Mouse (Mus musculus): ENCODE results near the gene Tinf2.

Tinf2 gene

DNA sequence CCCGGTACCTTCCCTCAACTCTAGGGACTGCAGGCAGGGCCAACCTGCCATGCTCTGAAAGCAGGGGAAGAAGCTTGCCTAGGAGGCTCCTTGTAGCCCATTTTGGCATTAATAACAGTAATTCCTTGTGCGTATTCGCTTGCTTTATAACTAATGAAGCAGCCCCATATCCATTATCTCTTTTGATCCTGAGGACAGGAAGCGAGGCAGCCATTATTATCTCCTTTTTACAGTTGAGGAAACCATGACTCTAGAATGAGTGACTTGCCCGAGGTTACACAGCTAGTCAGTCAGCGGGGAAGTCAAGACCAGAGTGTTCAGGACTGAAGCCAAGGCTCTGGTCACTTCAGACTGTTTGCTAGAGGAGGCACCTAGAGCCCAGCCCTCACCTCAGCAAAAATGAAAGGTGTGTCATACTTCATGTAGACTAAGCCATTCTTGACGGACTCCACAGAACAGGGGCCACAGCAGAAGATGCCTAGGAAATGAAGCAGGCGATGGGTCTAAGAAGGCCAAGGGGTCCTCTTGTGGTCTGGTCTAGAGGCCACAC, 24.5 kb upstream of the Tinf2 start:
- DNase-seq (ENCODE audit: low read depth, low spot score), result no peak

DNA sequence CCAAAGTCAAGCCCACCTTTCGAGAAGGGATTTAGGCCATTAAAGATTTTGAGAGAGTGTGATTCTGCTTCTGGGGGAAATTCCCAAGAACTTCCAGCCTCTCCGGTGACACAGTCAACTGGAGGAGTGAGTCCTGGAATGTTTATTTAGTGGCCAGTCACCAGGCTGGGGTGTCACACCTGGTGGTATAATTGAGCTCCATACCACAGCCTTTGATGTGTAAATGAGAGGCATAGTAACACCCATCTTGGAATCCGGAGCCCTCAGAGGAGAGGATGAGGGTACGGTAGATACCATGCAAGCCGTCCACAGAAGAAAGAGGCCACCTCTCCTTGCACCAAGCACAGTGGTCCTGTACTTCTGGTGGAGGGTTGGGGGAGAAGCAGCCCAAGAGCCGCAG, 21.1 kb upstream of the Tinf2 start:
- DNase-seq (ENCODE audit: low read depth, low spot score), result no peak

DNA sequence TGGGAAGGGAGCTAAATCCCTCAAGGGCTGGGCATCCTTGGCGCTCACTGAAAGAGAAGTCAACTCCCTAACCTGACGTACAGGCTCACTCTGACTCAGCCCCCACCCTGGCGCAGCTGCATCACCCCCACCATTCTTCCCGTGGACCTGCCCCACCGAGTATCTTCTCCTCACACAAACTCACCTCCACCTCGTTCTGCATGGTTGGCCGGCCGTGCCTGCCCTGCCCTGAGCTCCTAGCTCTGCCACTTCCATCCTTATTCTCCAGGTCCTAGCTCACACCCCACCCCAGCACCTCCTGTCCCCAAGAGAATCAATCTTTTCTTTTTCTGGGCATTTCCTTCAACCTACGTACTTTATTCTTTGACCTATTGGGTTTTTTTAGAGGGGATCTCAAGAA, 19.5 kb upstream of the Tinf2 start:
- no peak for DNase-seq (ENCODE audit: low read depth, low spot score)

DNA sequence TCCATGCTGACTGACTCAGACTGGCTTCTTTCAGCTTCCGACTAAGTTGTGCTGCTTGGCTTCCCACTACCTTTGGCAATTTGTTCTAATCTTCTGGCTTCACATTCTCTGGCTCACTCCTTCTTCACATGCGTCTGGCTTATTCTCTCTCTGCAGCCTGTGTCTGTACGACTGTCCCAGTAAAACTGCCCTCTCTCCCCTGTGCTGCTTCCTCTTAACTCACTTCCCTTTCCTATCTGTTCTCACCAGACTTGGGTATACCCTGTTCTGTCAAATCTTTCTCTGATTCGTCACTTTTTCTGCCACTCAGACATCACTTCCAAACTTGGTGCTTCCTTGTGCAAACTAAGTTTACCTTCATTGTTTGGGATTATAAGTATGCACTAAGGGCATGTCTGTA, 15.6 kb upstream of the Tinf2 start:
- DNase-seq (ENCODE audit: low read depth, low spot score), result no peak

DNA sequence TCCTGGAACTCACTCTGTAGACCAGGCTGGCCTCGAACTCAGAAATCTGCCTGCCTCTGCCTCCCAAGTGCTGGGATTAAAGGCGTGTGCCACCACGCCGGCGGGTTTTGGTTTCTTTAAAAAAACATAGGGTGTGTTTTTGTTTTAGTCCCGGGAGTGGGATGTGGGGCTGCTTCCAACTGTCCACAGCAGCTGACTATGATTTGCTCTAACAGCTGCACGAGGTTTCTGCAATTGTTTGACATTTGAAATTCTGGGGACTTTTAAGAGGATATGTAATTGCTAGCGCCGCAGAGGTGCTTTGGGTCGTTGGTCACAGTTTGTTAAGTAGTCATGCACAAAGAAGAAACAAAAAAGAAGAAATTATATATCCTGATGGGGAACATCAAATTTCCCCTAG, 7.8 kb upstream of the Tinf2 start:
- no peak for DNase-seq (ENCODE audit: low read depth, low spot score)

DNA sequence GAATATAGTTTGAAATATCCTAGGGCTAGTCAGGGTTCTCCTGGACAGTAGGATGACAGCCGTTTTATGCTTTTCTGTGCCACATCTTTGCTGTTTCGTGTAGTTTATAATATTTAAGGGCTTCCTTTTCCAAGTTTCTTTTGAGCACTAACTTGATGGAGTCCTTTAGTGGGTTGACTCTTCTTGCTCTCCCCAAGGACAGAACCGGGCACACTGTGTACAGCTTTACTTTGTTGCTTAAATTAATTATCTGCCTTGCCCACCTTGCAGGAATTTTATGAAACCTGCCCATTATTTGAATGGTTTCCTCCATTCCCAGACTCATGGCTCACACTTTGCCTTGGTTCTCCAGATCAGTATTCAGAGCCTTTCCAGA, 486 bp upstream of the Tinf2 start:
- DNase-seq (ENCODE audit: low read depth, low spot score), result no peak

DNA sequence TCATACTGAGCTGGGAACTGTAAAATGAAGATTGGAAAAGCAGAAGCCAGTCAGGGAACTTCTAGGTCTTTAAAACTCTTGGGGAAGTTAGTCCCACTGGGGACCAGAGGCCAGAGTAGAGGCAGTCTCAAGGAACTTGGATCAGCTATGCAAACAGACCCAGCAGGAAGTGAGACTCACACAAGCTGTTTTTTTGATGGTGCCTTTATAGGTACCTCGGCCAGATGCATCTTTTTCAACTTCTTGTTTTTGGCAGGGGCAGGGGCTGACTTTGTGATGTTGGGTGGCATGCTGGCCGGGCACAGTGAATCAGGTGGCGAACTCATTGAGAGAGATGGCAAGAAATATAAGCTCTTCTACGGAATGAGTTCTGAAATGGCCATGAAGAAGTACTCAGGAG, 4.0 kb downstream of the Tinf2 start:
- DNase-seq (ENCODE audit: low read depth, low spot score), result no peak

DNA sequence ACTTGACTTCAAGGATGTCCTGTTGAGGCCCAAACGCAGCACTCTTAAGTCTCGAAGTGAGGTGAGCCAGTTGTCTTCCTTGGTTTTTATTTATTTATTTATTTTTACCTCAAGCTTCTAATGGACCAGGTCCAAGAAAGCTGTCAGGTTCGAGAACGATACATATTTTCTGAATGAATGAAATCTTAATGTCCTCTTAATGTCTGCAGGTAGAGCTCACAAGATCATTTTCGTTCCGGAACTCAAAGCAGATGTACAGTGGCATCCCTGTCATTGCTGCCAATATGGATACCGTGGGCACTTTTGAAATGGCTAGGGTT, 8.9 kb downstream of the Tinf2 start:
- DNase-seq (ENCODE audit: low read depth, low spot score), result no peak

DNA sequence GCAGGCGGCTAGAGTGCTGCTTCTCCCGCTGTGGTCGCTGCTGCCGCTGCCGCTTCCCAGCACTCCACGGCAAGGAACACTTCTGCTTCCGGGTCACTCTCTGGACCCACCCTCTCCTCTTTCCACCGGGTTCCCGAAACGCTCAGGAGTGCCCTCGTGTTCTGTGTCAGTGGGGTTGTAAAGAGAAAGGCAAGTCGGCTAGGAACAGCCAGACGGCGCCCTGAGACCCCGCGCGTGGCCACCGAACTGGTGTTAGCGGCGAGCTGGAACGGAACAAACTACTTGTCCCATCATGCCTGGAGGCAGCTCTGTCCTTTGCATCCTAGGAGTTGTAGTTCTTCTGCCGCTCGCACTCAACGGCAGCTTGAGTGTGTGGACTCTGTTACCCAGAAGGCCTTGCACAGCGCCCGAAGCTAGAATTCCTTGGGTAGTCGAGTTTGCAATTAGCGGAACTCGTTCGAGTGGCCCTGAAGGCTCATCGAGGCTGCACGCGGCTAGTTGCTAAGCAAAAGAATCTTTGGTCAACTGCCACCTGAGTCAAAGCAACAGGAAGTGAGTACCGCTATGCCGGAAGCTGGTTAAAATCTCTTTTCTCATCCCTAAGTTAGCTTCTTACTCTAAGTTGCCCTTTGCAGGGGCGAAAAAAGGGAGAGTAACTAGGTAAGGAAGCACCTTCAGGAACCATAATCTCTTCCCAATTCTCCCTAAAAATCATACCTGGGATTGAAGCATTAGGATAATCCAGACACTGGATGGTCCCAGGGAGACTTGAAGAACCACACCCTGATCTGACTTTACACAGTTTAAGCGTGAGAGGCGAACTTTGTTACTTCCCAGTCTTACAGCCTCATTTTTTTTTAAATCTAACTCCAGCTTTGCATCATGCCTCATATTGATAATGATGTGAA, 9.5 kb downstream of the Tinf2 start, which contains the start of the genes Gmpr2 and Nedd8:
TSS of gene Gmpr2 (plus strand) at position 109 of the 908 bp plus-strand sequence.
TSS of gene Nedd8 (minus strand) at position 292 of the 908 bp plus-strand sequence.
- DNase-seq (ENCODE audit: low read depth, low spot score), result peak; percentile 95

DNA sequence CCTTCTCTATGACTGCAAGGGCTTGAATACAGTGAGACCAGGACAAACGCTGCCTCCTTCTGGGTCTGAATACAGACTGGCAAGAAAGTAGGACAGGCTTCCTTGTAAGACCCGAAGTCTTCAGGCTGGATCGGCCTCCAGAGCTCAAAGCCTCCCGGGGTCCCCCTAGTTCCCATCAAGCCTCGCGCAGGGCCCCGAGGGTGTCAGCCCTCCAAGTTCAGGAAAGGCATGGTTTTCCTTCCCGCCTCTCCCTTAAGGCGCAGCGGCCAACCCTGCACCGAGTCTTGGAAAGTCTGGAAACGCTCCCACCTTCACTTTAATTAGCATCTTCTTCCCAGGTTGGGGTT, 10.2 kb downstream of the Tinf2 start:
- no peak for DNase-seq (ENCODE audit: low read depth, low spot score)

DNA sequence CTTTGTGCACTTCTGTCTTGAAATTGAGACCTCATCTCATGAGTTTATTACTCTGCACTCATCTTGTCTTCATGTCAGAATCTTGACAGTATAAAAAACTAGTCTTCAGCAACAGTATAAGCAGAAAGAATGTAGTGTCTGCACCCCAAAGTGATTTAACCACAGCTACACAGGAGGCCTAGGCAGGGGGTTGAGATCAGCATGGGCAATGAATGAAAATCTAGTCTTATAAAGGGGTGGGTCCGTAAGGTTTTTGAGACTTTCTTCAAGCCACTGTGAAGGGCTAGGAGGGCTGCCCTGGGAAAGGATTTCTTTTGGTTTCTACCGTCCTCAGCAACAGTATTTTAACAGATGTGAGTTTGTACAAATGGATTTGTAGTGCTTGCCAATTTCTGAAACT, 21.0 kb downstream of the Tinf2 start:
- DNase-seq (ENCODE audit: low read depth, low spot score), result no peak

DNA sequence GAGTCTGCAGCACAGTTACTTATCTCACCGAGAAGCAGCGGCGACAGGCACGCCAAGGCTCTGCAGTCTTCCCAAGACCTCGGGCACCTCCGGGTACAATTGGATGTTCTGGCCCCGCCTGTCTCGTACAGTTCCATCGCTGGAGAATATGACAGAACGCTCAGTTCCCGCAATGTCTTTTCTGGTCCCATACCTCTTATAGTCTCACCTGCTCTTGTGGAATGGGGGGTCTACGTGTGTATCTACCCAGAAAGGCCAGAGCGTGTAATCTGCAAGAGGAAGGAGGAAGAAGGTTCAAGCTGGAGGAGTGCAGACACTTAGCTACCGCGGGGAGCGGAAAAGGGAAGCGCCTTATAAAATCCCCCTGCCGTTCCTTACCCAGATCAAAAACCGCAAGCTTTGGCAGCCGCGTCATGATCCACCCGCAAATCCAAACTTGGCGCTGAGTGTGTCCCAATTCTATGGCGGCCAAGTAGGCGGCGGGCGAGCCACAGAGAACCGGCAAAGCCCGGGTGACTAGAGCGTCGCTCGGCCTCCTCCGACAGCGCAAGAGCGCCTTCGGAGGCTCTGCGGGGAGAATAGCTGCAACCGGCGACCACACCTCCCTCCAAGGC, 21.6 kb downstream of the Tinf2 start, which contains the start of gene Mdp1:
TSS of gene Mdp1 (minus strand) at position 549 of the 614 bp plus-strand sequence.
- peak; percentile 91 for DNase-seq (ENCODE audit: low read depth, low spot score)

DNA sequence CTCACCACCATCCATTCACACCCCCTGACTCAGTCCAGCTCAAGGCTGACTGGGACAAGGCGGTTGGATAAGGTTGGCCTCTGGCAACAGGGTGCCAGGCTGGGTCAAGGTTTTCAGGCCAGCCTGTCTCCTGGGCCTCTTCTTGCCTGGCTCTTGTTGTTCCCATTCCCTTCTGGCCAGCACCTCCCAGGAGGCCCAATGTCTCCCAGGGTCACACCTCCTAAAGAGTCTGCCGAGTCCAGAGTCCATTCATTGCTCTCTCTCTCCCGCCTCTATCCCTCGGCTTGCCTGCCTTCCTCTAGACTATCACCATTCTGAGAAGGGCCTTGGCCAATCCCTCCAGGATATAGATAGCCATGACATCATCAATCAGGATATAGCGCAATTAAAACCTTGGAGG, 23.6 kb downstream of the Tinf2 start:
- DNase-seq (ENCODE audit: low read depth, low spot score), result no peak

DNA sequence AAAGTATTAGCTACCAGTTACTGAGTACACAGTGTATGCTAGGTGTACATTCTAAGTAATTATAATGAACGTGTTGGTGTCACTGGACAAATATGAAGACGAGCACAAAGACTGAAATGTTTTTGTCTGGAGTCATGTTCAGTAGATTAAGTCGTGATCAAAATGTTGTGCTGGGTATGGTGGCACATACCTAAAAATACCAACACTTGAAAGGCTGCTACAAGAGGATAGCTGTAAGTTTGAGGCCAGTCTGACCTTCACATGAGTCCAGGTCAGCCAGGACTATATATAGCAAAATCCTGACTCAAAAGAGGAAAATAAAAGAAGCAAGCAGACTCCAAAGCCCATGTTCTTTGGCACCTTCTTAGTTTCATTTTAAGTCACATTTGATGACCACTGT, 24.7 kb downstream of the Tinf2 start:
- no peak for DNase-seq (ENCODE audit: low read depth, low spot score)

DNA sequence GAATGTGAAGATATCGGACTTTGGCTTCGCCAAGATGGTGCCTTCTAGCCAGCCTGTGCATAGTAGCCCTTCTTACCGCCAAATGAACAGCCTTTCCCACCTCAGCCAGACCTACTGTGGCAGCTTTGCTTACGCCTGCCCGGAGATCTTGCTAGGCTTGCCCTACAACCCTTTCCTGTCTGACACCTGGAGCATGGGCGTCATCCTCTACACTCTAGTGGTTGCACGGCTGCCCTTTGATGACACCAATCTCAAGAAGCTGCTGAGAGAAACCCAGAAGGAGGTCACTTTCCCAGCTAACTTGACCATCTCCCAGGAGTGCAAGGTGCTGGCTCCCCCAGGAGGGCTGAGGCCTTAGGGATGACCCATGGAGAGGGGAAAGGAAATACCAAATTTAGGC, 30.1 kb downstream of the Tinf2 start:
- no peak for DNase-seq (ENCODE audit: low read depth, low spot score)

DNA sequence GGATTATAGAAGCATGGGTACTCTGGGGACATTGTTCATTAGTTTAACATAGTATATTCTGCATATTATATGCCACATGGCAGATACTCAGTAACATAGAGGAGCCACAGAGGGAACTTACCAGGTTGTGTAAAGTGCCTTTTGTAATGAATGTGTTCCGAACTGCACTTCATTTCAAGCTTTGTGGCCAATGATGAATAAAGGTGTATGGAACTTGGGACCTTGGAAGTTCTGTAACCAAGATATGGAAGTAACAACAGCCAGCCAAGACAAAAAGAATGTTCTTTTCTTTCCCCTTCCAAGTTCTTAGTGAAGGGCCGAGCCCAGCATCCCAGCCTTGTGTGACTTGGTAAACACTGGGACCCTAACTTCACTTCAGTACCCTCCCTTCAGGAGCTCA, 31.7 kb downstream of the Tinf2 start, which contains the start of gene Tssk4:
TSS of gene Tssk4 (plus strand) at position 301 of the 400 bp plus-strand sequence.
- no peak for DNase-seq (ENCODE audit: low read depth, low spot score)

DNA sequence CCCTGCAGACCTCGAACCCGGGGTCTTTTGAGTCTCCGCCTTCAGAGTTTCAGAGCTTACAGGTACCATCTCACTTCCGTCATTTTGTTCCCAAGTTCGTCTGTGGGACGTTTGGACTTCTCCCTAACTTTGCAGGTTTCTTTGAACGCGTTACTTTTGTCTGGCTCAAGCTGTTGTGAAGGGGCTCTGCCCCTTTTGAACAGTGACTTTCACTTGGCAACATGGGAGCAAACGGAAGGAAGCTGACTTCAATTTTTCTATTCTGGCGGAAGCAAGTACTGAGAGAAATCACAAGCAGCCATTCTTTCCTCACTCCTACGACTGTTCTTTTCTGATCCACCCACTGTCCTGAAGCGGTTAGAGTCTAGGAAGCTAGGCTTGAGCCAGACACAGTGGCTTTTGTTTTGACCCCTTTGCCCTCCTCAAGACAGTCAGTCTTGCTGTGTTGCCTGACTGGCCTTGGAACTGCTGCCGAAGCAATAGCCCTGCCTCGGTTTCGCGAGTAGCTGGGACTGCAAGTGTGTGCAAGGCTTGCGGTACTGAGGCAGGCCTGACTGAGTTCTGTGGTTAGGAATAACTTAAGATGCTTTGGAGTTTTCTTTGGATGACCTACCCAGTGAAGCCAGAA, 37.2 kb downstream of the Tinf2 start:
- DNase-seq (ENCODE audit: low read depth, low spot score), result peak; percentile 55

DNA sequence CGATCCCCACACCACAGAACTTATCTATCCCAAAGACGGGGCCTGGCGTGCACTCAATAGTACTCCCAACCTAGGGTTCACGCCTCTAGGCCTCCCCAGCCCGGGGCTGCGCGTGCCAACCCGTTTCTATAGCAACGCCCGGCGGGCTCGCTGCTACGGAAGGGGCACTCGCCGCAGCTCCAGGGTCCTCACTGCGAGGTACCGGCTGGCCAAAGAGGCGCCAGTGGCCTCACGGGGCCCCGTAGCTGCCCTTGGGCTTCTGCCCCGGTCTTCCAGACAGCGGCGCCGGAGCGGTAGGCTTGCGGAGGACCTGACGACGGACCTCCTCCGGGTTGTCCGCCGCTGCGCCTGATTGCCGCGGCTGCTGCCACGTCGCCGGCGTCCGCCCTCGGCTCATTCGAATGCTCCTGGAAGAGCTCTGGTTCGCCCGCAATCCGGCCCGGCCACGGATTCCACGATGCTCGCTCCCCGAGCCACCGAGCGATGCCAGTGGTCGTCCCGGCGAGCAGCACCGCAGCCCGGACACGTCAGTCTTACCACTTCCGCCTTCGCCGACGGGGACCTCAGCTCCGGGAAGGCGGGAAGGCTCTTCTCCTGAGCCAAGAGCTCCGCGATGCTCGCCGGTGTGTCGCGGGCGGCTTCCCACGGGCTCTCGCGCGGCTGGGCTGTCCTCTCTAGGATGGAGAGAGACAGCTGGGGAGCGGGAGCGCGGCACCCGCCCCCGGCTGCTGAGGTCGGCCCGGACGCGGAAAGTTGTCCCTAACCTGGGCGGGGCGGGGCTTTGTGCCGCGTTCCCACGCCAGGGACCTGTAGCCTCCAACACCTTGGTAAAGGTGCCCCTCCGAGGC, 38.3 kb downstream of the Tinf2 start, which contains the start of gene Tm9sf1:
TSS of gene Tm9sf1 (minus strand) at position 747 of the 848 bp plus-strand sequence.
- peak; percentile 86 for DNase-seq (ENCODE audit: low read depth, low spot score)

DNA sequence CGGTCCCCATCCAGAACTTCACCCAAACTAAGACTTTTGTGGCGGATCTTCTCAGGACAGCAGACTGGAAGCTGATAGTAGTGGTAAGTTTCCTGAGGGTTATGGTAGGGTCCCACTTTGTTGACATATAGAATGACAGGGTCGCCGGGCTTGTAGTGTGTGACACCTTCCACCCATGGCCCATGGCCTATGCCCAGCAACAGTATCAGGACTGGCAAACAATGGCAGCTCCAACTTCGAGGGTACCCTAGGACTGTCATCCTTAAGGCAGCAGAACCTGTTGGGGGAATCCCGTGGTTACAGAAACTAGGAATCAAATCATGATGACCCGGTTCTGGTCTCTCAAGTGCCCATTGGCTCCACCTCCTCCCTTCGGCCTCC, 39.0 kb downstream of the Tinf2 start:
- DNase-seq (ENCODE audit: low read depth, low spot score), result no peak

DNA sequence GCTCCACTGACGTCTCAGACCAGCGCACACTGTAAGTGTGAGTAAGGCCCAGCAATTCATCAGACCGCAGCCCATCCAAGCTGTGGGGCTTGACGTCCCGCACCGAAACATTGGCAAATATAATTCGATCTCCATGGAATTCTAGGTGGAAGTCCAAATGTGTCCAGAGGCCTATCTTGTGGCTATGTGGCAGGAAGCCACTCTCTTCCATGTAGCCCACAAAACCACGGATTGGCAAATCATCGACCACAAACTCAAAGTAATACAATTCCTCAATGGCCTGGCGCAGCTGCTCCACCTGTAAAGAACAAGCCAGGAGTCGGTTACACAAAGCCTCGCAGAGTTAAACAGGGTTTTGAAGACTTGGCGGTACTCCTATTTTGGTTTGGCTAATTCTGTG, 40.3 kb downstream of the Tinf2 start:
- no peak for DNase-seq (ENCODE audit: low read depth, low spot score)

DNA sequence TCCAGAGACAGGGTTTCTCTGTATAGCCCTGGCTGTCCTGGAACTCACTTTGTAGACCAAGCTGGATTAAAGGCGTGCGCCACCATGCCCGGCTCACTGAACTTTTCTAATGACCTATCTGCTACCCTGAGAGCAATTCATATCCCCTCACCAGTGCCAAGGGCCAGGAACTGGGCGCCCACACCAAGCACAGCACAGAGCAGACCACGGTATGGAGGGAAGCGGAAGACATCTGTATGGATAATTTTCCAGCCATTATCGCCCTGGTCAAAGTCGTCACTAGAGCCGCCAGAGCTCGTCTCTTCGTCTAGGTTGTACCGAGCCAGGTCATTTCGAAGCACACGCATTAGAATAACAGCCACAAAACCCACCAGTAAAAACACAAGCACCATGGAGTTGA, 40.8 kb downstream of the Tinf2 start:
- no peak for DNase-seq (ENCODE audit: low read depth, low spot score)

All from CD4-positive, CD25-positive, alpha-beta regulatory T cell, adult 2 months (primary cell).